Comparison of ENCODE assay signal across 8 mouse cellular contexts in genomic region chr13:107891946-107892345, GRCm38 (mm10).
DNase-seq lines count a peak whose midpoint lies in the region; ATAC-seq and TF ChIP-seq lines count a peak whose summit lies in the region.

No protein-coding gene starts in this region.

- H3K36me3 ChIP-seq in lung, embryonic 14.5 days (ENCODE audit: insufficient read depth): no peaks in the 10 kb centered on the region
- no peaks in the 10 kb centered on the region for H3K36me3 ChIP-seq in embryonic facial prominence, embryonic 15.5 days
- H3K36me3 ChIP-seq in intestine, embryonic 16.5 days (ENCODE audit: control insufficient read depth, insufficient read depth, low read length): no peaks in the 10 kb centered on the region
- no peaks in the 10 kb centered on the region for H3K36me3 ChIP-seq in neural tube, embryonic 14.5 days (ENCODE audit: control insufficient read depth, insufficient read depth, low read length)

- DNase-seq in lung, embryonic 14.5 days: no peak
- no peak for DNase-seq in lung, postnatal 10 days
- no peak for DNase-seq in left cerebral cortex, postnatal 4 days
- no peak for DNase-seq in urinary bladder, postnatal 36 days (ENCODE audit: low spot score in 2 of 2)

- intact Hi-C loops in left cerebral cortex, postnatal 4 days (cut with DNase I): loop anchor here (2.0 kb wide), 1 partner anchor 149 kb away; no protein-coding TSS in a partner anchor

- peak overlapping the region; percentile 73 for H3K4me2 ChIP-seq in lung, embryonic 14.5 days
- peak overlapping the region; percentile 90 for H3K4me2 ChIP-seq in embryonic facial prominence, embryonic 15.5 days (replicated peaks)
- peak overlapping the region; percentile 74 for H3K4me2 ChIP-seq in intestine, embryonic 16.5 days (ENCODE audit: low read depth, low read length)
- H3K4me2 ChIP-seq in neural tube, embryonic 14.5 days (ENCODE audit: low read depth, low read length): peak overlapping the region; percentile 68

- ATAC-seq in lung, embryonic 14.5 days (ENCODE audit: insufficient read depth): no peak
- ATAC-seq in embryonic facial prominence, embryonic 15.5 days (ENCODE audit: insufficient number of reproducible peaks, low FRiP score, low TSS enrichment, low read depth): no peak
- ATAC-seq in intestine, embryonic 16.5 days: no peak
- no peak for ATAC-seq in neural tube, embryonic 14.5 days (ENCODE audit: low read depth)
- no peak for ATAC-seq in CD4-positive, CD25-positive, alpha-beta regulatory T cell, adult 4 months

- peaks cover 4% of the 10 kb centered on the region for H3K4me1 ChIP-seq in lung, embryonic 14.5 days (ENCODE audit: insufficient read depth)
- H3K4me1 ChIP-seq in embryonic facial prominence, embryonic 15.5 days: peaks cover 16% of the 10 kb centered on the region
- peaks cover 11% of the 10 kb centered on the region for H3K4me1 ChIP-seq in intestine, embryonic 16.5 days (ENCODE audit: control insufficient read depth, insufficient read depth, low read length)
- H3K4me1 ChIP-seq in neural tube, embryonic 14.5 days (ENCODE audit: control insufficient read depth, insufficient read depth, low read length): peaks cover 10% of the 10 kb centered on the region

- no peak for TF ChIP-seq CTCF in lung, embryonic 14.5 days (IDR thresholded peaks at IDR 0.05; ENCODE audit: low read depth)

- H3K9ac ChIP-seq in lung, embryonic 14.5 days: peak overlapping the region; percentile 81
- H3K9ac ChIP-seq in embryonic facial prominence, embryonic 15.5 days: 0 out of 2 replicates have a peak overlapping the region, but pooled peaks have one; percentile 70
- H3K9ac ChIP-seq in intestine, embryonic 16.5 days (ENCODE audit: low read depth, low read length): peak overlapping the region; percentile 88; the same call in 1 of the 2 replicates
- H3K9ac ChIP-seq in neural tube, embryonic 14.5 days (replicated peaks; ENCODE audit: low read depth, low read length): peak overlapping the region; percentile 83; the same call in 1 of the 2 replicates

- H3K27me3 ChIP-seq in lung, embryonic 14.5 days (ENCODE audit: insufficient read depth, low read length): no peaks in the 10 kb centered on the region
- peaks cover 6% of the 10 kb centered on the region; the same call in 1 of the 2 replicates for H3K27me3 ChIP-seq in embryonic facial prominence, embryonic 15.5 days
- no peaks in the 10 kb centered on the region for H3K27me3 ChIP-seq in intestine, embryonic 16.5 days (replicated peaks; ENCODE audit: control insufficient read depth, insufficient read depth, low read length)
- no peaks in the 10 kb centered on the region for H3K27me3 ChIP-seq in neural tube, embryonic 14.5 days (ENCODE audit: control insufficient read depth, insufficient read depth, low read length)

- 5% methylated on average over 11 of the region's 11 CpGs for WGBS in lung, embryonic 14.5 days
- 13% methylated on average over 11 of the region's 11 CpGs for WGBS in embryonic facial prominence, embryonic 15.5 days
- 10% methylated on average over 11 of the region's 11 CpGs for WGBS in intestine, embryonic 16.5 days
- 10% methylated on average over 11 of the region's 11 CpGs for WGBS in neural tube, embryonic 14.5 days

- peak overlapping the region; percentile 85 for H3K4me3 ChIP-seq in lung, embryonic 14.5 days (ENCODE audit: low read depth, low read length)
- peak overlapping the region; percentile 79 for H3K4me3 ChIP-seq in embryonic facial prominence, embryonic 15.5 days (replicated peaks)
- H3K4me3 ChIP-seq in intestine, embryonic 16.5 days (ENCODE audit: low read length): peak overlapping the region; percentile 91
- H3K4me3 ChIP-seq in neural tube, embryonic 14.5 days (ENCODE audit: low read depth, low read length): peak overlapping the region; percentile 96

- peak overlapping the region; percentile 99 for H3K27ac ChIP-seq in lung, embryonic 14.5 days (ENCODE audit: low read depth)
- no peak overlapping the region; the same call in 1 of the 2 replicates for H3K27ac ChIP-seq in embryonic facial prominence, embryonic 15.5 days (replicated peaks)
- H3K27ac ChIP-seq in intestine, embryonic 16.5 days (ENCODE audit: low read length): peak overlapping the region; percentile 98
- peak overlapping the region; percentile 99 for H3K27ac ChIP-seq in neural tube, embryonic 14.5 days (ENCODE audit: low read depth, low read length)

- no peaks in the 10 kb centered on the region for H3K9me3 ChIP-seq in lung, embryonic 14.5 days (ENCODE audit: low read depth, low read length)
- no peaks in the 10 kb centered on the region for H3K9me3 ChIP-seq in embryonic facial prominence, embryonic 15.5 days (replicated peaks)
- H3K9me3 ChIP-seq in intestine, embryonic 16.5 days (ENCODE audit: control insufficient read depth, low read length): no peaks in the 10 kb centered on the region
- H3K9me3 ChIP-seq in neural tube, embryonic 14.5 days (ENCODE audit: control insufficient read depth, low read length): no peaks in the 10 kb centered on the region
